Mouse (Mus musculus) small intestine, adult 2 months (tissue): ENCODE data around the gene Wdr13. TPM values are rescaled to one million over a fixed set of nuclear protein-coding genes. Genes with fewer than 3 reads are reported as not detected.
"Not testable (repeated sequence)": the region's sequence is repeated elsewhere in the genome, so short reads cannot be mapped to it uniquely, and the experiment has no call there.

ENCODE experiments used
- H3K27ac ChIP-seq: fragments of 200-500 bp; 2 replicates; pipeline ENCODE4 v1.5.1; 2012; ENCODE audit warnings: low read depth, low read length, control low read depth, inconsistent platforms; ENCODE audit not compliant: insufficient read depth
- H3K27me3 ChIP-seq: fragments of 200-500 bp; 2 replicates; pipeline ENCODE4 v1.6.1; 2012; ENCODE audit warnings: mild to moderate bottlenecking, moderate library complexity, low read length, inconsistent platforms; ENCODE audit not compliant: control insufficient read depth, insufficient read depth
- H3K36me3 ChIP-seq: fragments of 200-500 bp; 2 replicates; pipeline ENCODE4 v1.6.1; 2012; ENCODE audit warnings: mild to moderate bottlenecking, low read length, control low read depth, inconsistent platforms; ENCODE audit not compliant: control insufficient read depth, insufficient read depth
- H3K4me1 ChIP-seq: fragments of 200-500 bp; 2 replicates; pipeline ENCODE4 v1.6.1; 2012; ENCODE audit warnings: low read length, inconsistent platforms, mixed read lengths; ENCODE audit not compliant: control insufficient read depth, insufficient read depth, insufficient read length
- H3K4me3 ChIP-seq: fragments of 200-500 bp; 2 replicates; pipeline ENCODE4 v1.5.1; 2012; ENCODE audit warnings: low read depth, mild to moderate bottlenecking, control low read depth, inconsistent platforms, low read length, moderate library complexity
- CTCF ChIP-seq: fragments of 200-500 bp; IDR thresholded peaks from 2 replicates; pipeline ENCODE4 v1.5.1; 2012; ENCODE audit warnings: low read depth, mild to moderate bottlenecking, control low read depth, inconsistent platforms, low read length, moderate library complexity, mixed read lengths; ENCODE audit not compliant: insufficient replicate concordance, insufficient read length; ENCODE audit errors: extremely low read depth
- POLR2A ChIP-seq: fragments of 200-500 bp; IDR thresholded peaks from 2 replicates; pipeline ENCODE4 v1.6.1; 2012; ENCODE audit warnings: low read depth, mild to moderate bottlenecking, control low read depth, inconsistent platforms, low read length, moderate library complexity
- WGBS: fragments of 180-500 bp; shearing (Covaris S2); methylation state at CpG from one replicate; pipeline ENCODE4 v1.1.7; 2018; 5-methylcytosine and 5-hydroxymethylcytosine counted together
- polyA plus RNA-seq: library from polyadenylated mRNA; depleted of rRNA; stranded (reverse); fragments of >200 nt; gene quantifications from 2 replicates; pipeline ENCODE4 v1.2.3, GENCODE M21; 2012

Wdr13 gene
- polyA plus RNA-seq, 1 experiment, result 93.0 TPM

- peaks cover 2% of the 10 kb centered on the region; the same call in 1 of the 2 replicates for H3K4me1 ChIP-seq
- H3K27ac ChIP-seq, result no peak overlapping the region
- H3K4me3 ChIP-seq, result no peak overlapping the region
- H3K27me3 ChIP-seq, result no peaks in the 10 kb centered on the region
- H3K36me3 ChIP-seq, result no peaks in the 10 kb centered on the region
- TF ChIP-seq CTCF (no peak), POLR2A (no peak)
- 59% methylated on average over 7 of the region's 7 CpGs for WGBS
These were observed 30.5 kb downstream of the Wdr13 start for GRCm38 (mm10) chrX:8102213-8102668.

GRCm38 (mm10) chrX:8101017-8101416 is 31.7 kb downstream of the Wdr13 start:
- H3K4me3 ChIP-seq, result no peak overlapping the region
- H3K4me1 ChIP-seq, result peaks cover 2% of the 10 kb centered on the region; the same call in 1 of the 2 replicates
- no peaks in the 10 kb centered on the region for H3K27me3 ChIP-seq
- no peak overlapping the region for H3K27ac ChIP-seq
- WGBS, result 50% methylated on average over 3 of the region's 3 CpGs
- no peaks in the 10 kb centered on the region for H3K36me3 ChIP-seq
- no peak for TF ChIP-seq POLR2A
- TF ChIP-seq CTCF, result no peak

GRCm38 (mm10) chrX:8099435-8099834 is 33.3 kb downstream of the Wdr13 start:
- no peak for TF ChIP-seq POLR2A
- TF ChIP-seq CTCF, result no peak
- WGBS, result 19% methylated on average over 4 of the region's 4 CpGs
- Histone ChIP-seq H3K36me3 (no peaks in the 10 kb centered on the region), H3K27ac (peak overlapping the region; percentile 53), H3K4me3 (no peak overlapping the region), H3K4me1 (peaks cover 2% of the 10 kb centered on the region; the same call in 1 of the 2 replicates), H3K27me3 (no peaks in the 10 kb centered on the region)

GRCm38 (mm10) chrX:8096787-8097242 is 35.9 kb downstream of the Wdr13 start:
- peak overlapping the region; percentile 83 for H3K27ac ChIP-seq
- TF ChIP-seq POLR2A (no peak), CTCF (no peak)
- H3K27me3 ChIP-seq, result no peaks in the 10 kb centered on the region
- peak overlapping the region; percentile 54 for H3K4me3 ChIP-seq
- H3K36me3 ChIP-seq, result no peaks in the 10 kb centered on the region
- WGBS, result 13% methylated on average over 19 of the region's 19 CpGs
- peaks cover 2% of the 10 kb centered on the region; the same call in 1 of the 2 replicates for H3K4me1 ChIP-seq

- Histone ChIP-seq H3K4me3 (peak overlapping the region; percentile 54), H3K27ac (peak overlapping the region; percentile 83)
- WGBS, result 6% methylated on average over 29 of the region's 48 CpGs
- not testable (repeated sequence) for H3K27me3 ChIP-seq, H3K4me1 ChIP-seq, H3K36me3 ChIP-seq
These were observed 36.5 kb downstream of the Wdr13 start for GRCm38 (mm10) chrX:8096068-8096786.

GRCm38 (mm10) chrX:8095546-8095945 is 37.1 kb downstream of the Wdr13 start:
- WGBS, result 66% methylated on average over 10 of the region's 10 CpGs
- no peak for TF ChIP-seq CTCF
- TF ChIP-seq POLR2A, result no peak
- no peaks in the 10 kb centered on the region for H3K27me3 ChIP-seq
- H3K36me3 ChIP-seq, result no peaks in the 10 kb centered on the region
- H3K4me3 ChIP-seq, result no peak overlapping the region
- peaks cover 2% of the 10 kb centered on the region; the same call in 1 of the 2 replicates for H3K4me1 ChIP-seq
- no peak overlapping the region for H3K27ac ChIP-seq

- 72% methylated on average over 5 of the region's 5 CpGs for WGBS
- not testable (repeated sequence) for H3K27ac ChIP-seq
These were observed 41.7 kb downstream of the Wdr13 start for GRCm38 (mm10) chrX:8090954-8091347.

More at GRCm38 (mm10) chrX:8090954-8091347, 41.7 kb downstream of the Wdr13 start:
- not testable (repeated sequence) for H3K4me3 ChIP-seq, H3K27me3 ChIP-seq, H3K4me1 ChIP-seq, H3K36me3 ChIP-seq
